Mouse (Mus musculus): ENCODE measurements around the gene Kcnj5.

- TF ChIP-seq CTCF (IDR thresholded peaks at IDR 0.05; ENCODE audit: insufficient read depth, low read depth, low read length) (no peak), POLR2A (IDR thresholded peaks at IDR 0.05; ENCODE audit: insufficient read depth, low read depth, low read length) (no peak)
Measured at GRCm38 (mm10) chr9:32391092-32391491, 46.9 kb upstream of the Kcnj5 start.
